Mouse (Mus musculus) spleen, adult 12 weeks (tissue): ENCODE data around the gene Crcp.
A peak's percentile ranks its signal among the peaks of the same experiment; 100 is the strongest.

Experiments
- DNase-seq: peaks from one replicate; pipeline ENCODE4 v3.0.0; 2022; ENCODE audit warnings: low spot score

The Crcp gene

DNA sequence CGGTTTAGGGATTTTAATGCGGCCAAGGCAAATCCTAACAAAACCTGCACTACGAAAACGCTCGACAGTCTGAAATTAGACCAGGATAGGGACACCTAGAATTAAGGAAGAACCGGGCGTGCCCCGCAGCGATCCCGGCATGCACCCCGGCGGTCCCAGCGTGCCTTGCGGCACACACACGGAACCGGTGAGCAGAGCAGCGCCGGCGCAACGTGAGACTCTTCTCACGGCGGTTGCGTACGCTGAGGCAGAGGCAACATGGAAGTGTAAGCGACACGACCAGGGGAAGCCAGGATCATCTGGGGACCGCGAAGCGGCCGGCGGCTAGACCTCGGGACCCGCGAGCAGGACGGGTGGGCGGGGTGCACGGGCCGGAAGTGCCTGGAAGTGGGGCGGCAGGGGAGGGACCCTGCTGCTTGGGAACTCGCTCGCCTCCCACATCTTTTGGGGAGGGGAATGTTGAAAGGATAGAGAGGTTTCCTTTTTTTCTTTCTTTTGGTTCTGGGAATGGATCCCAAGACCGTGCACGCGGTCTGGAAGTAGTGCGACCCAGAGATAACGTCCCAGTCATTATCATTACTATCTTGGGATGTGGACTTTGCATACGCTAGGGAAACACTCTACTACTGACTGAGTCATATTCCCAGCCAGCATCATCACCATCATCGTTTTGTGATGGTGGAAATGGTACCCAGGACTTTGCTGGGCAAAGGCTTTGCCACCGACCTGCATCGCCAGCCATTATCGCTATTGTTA is at the start of gene Crcp, which contains the start of gene Asl:
TSS of gene Crcp (plus strand) at position 149 of the 756 bp plus-strand sequence.
TSS of gene Asl (minus strand) at position 106 of the 756 bp plus-strand sequence.
- peak; percentile 81 for DNase-seq

DNA sequence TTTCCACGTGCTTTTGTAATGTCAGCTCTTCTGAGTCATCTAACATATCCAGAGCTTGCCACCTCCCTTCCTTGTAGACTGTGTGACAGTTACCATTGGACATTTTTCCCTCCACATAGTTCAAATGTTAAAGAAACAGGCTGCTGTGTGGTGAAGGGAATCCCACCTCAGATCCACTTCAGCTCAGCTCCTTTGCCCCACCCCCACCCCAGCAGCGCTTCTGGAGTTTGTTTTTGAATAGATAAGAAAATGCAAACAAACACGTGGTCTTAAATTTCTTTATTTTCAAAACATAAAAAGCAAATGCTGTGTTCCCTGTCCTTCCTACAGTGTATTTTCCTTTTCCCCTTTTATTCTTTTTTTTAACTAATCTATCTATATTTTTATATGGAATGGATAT is 48.9 kb upstream of the Crcp start:
- no peak for DNase-seq

DNA sequence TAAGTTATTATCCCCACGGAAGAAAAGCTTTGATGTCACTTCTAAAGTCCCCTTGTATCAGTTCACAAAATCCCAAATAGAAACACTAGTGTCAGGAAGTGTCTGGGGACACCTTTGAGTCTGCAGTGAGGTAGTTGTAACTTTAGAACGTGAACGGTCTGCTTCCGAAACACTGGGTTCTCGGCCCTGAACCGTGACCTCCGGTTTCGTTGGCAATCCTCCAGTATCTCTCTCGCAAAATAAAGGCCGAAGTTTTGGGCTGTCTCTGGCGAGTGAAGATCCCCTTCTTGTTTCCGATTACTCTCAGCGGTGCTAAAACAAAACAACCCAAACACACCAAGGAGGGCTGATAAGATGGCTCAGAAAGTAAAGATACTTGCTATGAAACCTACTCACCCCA is 39.7 kb upstream of the Crcp start:
- DNase-seq, result no peak

DNA sequence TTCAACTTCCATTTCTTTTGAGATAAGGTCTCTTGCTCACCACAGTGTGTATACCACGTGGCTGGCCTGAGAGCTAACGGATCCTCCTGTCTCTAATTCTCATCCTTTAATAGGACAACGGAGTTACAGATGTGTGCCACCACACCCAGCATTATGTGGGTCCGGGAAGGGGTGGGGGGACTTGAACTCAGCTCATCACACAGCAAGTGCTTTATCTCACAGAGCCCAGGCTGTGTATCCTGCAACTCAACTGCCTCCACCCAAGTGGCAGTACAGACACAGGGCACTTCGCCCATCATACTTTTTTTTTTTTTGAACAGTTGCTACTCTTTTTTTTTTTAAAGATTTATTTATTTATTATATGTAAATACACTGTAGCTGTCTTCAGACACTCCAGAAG is 37.2 kb upstream of the Crcp start:
- DNase-seq, result no peak

DNA sequence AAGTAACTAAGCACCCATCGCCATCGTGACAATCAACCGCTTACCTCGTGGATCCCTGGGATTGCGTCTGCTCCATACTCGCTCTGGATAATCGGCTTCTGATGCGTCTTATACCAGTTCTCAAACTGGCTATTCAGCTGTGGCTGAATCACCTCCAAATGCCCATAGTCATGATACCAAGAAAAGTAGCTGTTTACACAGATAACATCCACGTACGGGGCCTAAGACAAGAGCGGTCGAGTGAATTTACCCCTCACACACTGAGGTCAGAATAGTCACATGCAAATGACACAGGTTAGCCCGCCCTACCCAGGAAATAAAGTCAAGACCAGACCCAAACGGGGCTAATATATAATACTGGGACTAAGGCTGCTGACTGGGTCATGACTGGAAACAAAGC is 35.7 kb upstream of the Crcp start:
- no peak for DNase-seq

DNA sequence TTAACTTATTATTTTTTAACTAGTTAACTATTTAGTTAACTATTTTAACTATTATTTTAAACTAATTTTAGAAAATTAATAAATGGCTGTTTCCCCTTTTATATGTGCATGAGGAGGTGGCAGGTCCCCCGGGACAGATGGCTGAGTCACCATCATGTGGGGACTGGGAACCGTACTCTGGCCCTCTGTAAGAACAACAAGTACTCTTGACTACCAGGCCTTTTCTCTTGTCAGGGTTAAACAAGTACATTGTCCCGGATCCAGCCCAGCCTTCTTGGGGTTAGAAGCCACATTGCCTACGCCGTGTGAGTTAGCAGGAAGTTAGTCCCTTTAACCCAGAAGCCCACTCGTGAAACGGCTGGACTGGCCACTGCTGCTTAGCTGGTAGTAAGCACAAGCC is 34.1 kb upstream of the Crcp start:
- DNase-seq, result no peak

DNA sequence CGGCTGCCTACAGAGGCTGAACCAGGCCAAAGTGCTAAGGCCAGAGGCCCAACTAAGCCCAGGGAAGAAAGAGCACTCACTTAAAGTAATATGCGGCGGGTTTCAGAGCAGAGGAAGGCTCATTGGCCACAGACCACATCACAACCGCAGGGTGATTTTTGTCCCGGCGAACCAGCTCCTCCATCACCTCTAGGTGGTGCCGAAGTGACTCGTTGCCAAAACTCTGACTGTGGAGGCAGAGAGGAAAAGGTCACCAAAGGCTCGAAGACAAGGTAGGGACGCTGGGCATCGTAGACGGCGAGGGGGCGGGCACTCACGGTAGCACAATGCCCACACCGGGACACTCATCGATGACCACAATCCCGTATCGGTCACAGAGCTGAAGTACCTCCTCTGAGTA is 31.4 kb upstream of the Crcp start:
- no peak for DNase-seq

DNA sequence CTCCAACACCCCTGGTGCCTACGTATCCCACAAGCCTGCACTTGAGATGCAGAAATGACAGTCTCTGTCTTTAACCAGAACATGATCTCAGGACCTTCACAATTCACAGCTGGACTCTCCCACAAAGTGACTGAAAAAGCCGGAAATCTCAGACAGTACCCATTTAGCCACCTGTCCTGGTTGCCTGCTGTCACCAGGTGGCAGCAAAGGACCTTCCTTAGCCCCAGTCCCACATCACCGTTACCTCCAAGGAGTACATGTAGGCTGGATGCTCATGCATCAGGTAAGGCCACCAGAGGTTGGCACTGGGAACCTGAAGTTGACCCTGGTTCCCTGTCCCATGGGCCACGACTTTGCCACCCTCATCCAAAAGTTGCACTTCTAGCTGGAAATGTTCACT is 30.0 kb upstream of the Crcp start:
- peak; percentile 53 for DNase-seq

DNA sequence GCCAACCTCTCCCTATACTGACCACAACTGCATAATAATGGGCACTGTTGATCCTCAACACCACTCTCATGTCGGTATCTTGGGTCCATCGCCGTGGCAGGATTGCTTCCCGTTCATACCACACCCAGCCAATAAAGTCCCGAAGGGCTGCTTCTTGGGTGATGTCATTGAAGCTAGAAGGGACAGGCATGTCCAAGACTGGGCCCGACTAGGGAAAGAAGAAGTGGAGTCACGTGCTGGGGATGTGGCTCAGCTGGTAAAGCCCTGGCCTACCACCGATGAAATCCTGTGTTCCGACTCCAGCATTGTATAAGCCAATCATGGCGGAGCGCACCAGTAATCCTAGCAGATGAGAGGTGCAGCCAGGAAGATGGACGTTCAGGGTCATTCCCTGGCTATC is 28.4 kb upstream of the Crcp start:
- DNase-seq, result no peak

DNA sequence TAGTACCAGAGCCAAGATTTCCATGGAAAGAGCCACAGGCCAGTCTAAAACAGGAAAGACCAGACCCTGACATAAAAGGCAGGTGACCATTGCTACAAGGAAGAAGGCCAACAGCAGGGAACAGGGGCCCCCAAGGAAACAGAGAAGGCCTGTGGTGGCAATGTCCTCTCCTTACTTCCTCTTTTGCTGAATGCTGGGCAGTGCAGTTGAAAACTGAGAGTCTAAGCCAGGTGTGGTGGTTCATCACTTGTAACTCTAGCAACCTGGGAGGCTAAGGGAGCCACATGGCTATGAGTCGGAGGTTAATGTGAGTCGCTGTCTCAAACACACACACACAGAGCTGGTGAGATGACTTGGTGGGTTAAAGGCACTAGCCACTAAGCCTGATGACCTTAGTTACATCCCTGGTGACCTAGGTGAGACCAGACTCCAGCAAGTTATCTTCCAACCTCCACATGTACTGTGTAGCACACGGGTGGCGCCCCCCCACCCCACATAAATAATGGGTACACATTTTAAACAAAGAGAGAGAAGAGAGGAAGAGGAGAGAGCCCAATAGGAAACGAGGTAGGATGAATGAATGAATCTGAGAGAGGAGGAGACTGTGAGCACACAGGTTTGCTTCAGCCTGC is 27.6 kb upstream of the Crcp start:
- DNase-seq, result no peak

DNA sequence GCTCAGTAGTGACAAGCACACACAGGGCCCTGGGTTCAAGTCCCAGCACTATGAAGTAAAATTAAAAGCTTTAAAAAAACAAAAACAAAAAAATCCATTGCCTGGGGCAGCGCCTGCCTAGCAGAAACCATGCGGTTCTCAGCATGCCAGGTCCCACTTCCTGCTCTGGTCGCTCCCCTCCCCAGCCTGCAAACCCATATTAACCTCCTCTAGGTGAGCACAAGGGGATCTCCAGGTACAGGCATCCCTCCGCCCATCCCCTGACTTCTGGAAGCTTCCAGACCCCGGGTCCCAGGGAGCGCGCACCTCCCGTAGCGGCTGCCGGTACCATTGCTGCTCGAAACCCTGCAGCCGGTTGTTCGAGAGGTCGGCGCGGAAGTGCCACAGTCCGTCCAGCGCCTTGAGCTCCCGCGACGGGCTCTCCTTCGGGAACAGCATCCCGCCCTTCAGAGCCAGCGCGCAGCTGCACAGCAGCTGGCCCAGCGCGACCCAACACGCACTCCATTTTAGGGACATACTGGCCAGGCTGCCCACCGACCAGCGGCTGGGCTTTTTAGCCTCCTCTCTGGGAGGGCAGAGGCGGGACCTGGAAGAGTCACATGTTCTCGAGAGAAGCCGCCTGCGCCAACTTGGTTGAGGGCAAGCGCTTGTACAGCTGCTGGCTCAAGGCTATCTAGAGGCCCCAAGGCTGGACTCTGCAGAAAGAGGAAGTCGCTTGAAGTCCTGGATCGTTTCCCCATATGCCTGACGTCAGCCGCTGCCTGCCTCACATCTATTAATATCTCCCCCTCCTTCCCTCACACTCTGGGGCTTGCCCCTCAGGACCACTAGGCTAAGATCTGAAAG is 26.6 kb upstream of the Crcp start, which contains the start of gene Gusb:
TSS of gene Gusb (minus strand) at position 749 of the 846 bp plus-strand sequence.
- peak; percentile 57 for DNase-seq

DNA sequence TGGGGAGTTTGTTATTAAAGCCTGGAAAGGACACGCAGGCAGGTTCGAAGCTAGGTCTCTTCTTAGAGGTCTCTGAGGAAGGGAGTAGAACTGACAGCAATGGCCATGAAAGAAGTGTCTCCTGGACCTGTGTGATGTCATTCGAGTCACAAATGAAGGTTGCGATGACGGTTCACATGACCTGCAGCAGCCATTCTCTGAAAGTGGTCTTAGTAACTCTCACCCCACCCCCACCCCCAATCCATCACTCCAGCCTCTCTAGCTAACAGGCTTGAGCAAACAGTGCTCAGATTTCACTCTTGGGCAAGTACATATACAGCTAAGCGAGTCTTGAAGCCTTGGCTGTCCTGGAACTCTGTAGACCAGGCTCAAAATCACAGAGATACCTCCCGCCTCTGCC is 25.9 kb upstream of the Crcp start:
- no peak for DNase-seq

DNA sequence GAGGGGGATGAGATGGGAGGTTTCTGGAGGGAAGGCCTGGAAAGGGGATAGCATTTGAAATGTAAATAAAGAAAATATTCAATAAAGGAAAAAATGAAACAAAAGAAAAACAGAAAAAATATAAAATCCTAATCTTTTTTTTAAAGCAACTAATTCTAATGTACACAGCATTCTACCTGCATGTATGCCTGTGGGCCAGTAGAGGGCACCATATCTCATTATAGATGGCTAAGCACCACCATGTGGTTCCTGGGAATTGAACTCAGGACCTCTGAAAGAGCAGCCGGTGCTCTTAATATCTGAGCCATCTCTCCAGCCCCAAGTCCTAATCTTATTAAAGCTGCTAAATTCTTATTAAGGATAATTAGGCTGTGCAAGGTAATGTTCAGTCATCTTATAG is 21.7 kb upstream of the Crcp start:
- no peak for DNase-seq

DNA sequence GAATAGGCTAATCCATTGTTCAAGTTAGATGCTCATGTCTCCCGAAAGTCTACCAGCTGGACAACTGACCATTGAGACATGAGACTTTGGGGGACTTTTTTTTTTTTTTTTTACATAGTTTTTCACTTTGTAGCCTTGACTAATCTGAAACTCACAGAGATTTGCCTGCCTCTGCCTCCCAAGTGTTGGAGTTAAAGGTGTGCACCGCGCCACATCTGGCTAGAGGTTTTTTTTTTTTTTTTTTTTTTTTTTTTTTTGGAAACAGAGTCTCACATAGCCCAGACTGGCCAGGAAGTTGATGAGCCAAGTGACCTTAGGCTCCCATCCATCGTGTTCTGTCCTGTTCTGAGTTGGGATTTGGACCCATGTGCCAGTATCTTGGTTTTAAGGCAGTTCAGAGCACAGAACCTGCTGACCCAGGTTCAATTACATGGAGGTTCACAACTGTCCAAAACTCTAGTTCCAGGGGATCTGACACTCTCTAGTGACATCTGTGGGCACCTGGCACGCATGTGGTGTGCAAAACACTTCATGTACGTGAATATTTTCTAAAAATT is 21.0 kb upstream of the Crcp start:
- no peak for DNase-seq

DNA sequence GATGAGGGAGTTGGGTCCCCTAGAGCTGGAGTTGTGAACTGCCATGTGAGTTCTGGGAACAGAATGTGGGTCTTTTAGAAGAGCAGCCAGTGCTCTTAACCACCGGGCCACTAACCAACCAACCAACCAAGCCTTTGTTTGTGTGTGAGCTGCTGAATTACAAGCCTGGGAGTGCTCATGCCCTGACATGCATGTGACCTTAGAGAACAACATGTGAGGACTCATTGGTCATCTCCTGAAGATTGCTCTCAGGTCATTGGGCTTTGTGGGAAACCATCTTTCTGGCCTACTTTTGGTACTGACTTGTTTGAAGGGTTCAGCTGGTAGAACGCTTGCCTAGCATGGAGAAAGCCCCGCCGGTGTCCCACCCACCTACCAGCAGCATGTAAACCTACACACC is 19.3 kb upstream of the Crcp start:
- no peak for DNase-seq

DNA sequence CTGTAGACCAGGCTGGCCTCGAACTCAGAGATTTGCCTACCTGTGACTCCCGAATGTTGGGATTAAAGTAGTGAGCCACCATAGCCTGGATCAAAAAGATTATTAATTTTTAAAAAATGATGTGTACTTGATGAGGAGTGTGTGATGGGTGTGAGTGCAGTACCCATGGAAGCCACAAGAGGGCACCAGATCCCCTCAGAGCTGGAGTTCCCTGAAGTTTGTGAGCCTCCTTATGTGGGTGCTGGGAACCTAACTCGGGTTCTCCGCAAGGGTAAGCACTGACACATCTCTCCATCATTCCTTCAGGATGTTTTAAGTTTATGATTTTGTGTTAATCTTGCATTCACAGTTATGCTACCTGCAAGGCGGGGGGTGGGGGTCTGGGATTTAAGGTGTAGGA is 18.1 kb upstream of the Crcp start:
- no peak for DNase-seq

DNA sequence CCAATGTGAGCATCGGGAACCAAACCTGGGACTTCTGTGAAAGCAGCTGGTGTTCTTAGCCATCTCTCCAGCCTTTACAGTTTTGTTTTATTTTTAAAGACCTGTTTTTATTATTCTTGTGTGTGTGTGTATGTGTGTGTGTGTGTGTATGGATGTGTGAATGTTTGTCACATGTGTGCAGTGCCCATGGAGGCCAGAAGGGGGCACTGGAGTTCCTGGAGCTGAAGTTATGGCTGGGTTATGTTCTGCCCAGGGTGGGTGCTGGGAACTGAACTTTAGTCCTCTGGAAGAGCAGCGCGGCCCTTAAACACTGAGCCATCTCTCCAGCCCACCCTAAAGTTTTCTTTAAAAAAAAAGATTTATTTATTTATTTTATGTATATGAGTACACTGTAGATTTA is 14.0 kb upstream of the Crcp start:
- no peak for DNase-seq

DNA sequence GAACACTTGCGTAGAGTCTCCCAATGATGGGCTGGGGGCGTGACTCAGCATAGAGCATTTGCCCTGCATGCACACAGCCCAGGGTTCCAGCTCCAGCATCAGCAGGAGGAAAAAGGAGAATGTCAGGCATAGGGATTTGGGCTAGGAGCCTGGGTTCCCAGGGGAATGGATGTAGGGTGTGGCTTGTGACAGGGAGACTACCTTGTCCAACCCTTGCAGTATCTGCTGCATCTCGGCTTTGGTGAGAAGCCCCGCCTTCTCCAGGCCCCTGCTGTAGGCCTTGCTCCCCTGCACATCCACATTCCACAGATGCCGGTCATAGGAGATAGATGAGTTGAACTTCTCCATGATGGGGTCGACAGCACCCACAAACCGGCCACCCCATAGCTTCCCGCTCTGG is 9.6 kb upstream of the Crcp start:
- no peak for DNase-seq

DNA sequence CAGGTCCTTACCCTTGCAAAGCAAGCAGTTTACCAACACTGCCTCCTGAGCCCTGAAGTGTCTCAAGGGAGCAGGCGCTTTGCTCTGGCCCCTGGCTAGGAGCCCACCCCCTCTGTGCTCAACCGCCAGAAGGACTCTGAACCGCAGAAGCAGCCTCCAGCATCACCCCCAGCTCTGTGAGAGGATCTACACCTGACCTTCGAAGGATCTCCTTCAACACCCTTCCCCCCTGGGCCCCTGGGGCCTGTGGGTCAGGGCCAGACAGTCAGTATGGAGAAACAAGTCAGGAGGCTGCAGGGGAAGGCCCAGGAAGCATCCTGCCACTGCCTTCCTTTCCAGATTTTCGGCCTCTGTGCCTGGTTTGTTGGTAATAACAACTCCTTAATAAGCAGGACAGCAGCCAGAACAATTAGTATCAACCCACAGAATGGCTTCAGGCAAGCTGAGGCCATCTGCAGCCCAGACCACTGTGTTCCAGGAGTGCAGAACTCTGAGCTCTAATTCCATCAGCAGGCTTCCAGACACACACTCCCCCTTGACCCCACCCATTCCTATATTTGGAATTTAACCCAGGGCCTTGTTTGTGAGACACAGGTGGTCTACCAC is 7.6 kb upstream of the Crcp start:
- DNase-seq, result no peak

DNA sequence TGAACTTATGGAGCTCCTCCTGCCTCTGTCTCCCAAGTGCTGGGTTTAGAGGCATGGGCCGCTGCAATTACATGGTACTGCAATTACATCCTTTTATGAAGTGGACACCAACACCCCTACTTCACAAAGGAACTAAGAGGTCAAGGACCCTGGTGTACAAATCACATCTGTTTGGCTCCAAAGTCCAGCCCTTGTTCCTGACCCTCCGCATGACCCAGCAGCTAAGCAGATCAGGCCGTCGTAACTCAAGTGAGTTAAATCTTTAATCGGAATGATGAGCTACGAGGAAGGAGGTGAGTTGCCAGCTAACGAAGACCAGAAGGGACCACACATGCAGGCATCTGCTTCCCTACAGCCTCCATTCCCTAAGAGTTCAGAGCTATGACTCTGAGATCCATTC is 6.7 kb upstream of the Crcp start:
- no peak for DNase-seq

DNA sequence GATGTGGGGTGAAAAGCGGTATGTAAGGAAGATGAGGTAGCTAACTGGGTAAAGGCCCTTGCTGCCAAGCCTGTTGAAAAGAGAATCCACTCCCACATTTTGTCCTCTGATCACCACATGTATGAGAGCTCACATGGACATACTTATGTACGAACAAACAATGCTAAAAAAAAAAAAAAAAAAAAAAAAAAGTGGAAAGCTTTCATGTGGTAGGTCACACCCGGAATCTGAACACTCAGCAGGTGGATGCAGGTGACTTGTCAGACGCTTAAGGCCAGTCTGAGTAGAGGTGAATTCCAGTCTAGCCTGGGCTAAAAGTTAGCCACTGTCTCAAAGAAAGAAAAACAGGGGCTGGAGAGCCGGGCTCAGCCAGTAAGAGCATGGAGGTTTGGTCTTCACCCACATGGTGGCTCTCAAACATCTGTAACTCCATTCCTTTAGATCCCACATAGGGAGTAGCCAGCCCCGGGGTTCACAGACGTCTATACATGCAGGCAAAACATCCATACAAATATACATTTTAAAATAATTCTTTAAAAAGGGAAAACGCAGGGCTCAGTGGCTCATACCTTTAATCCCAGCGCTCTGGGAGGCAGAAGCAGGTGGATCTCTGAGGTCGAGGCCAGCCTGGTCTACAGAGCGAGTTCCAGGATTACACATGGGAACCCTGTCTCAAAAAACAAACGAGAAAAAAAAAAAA is 5.9 kb upstream of the Crcp start:
- DNase-seq, result no peak
